Mouse (Mus musculus) lung, postnatal 0 days (tissue): ENCODE results near the gene Zfp872. TPM values are rescaled to one million over a fixed set of nuclear protein-coding genes. Genes with fewer than 3 reads are reported as not detected.
"Not testable (repeated sequence)": the region's sequence is repeated elsewhere in the genome, so short reads cannot be mapped to it uniquely, and the experiment has no call there.

Experiments used
- ATAC-seq: fragments of 200-750 bp; cut with Nextera tagmentation; 2 replicates; pipeline ENCODE4 v1.8.0; 2017; ENCODE audit warnings: moderate library complexity
- DNase-seq: peaks from one replicate; pipeline ENCODE4 v3.0.0-alpha.2; 2016; ENCODE audit warnings: low spot score
- H3K27ac ChIP-seq: fragments of 300-500 bp; sonication (generic); 2 replicates; pipeline ENCODE4 v1.5.1; 2014; ENCODE audit warnings: antibody characterized with exemption, mild to moderate bottlenecking, low read length, mixed read lengths
- H3K27me3 ChIP-seq: fragments of 300-500 bp; sonication (generic); replicated peaks from 2 replicates; pipeline ENCODE4 v1.6.1; 2014; ENCODE audit warnings: low read length, mixed read lengths; ENCODE audit not compliant: insufficient read depth
- H3K36me3 ChIP-seq: fragments of 300-500 bp; sonication (generic); 2 replicates; pipeline ENCODE4 v1.6.1; 2014; ENCODE audit warnings: low read length, mixed read lengths; ENCODE audit not compliant: insufficient read depth
- H3K4me1 ChIP-seq: fragments of 300-500 bp; sonication (generic); 2 replicates; pipeline ENCODE4 v1.6.1; 2014; ENCODE audit warnings: antibody characterized with exemption, low read depth, low read length, mixed read lengths; ENCODE audit not compliant: insufficient read depth
- H3K4me2 ChIP-seq: fragments of 300-500 bp; sonication (generic); replicated peaks from 2 replicates; pipeline ENCODE4 v1.6.1; 2014; ENCODE audit warnings: low read depth, mild to moderate bottlenecking, low read length, moderate library complexity, mixed read lengths
- H3K4me3 ChIP-seq: fragments of 300-500 bp; sonication (generic); 2 replicates; pipeline ENCODE4 v1.5.1; 2014; ENCODE audit warnings: low read depth, low read length
- H3K9ac ChIP-seq: fragments of 300-500 bp; sonication (generic); replicated peaks from 2 replicates; pipeline ENCODE4 v1.6.1; 2014; ENCODE audit warnings: low read depth, mild to moderate bottlenecking
- H3K9me3 ChIP-seq: fragments of 300-500 bp; sonication (generic); 2 replicates; pipeline ENCODE4 v1.6.1; 2016; ENCODE audit warnings: low read length, mixed read lengths
- CTCF ChIP-seq: IDR thresholded peaks from 2 replicates; pipeline ENCODE4 v1.5.1; 2016; ENCODE audit warnings: antibody characterized with exemption, mild to moderate bottlenecking
- EP300 ChIP-seq: IDR thresholded peaks from 2 replicates; pipeline ENCODE4 v1.6.1; 2016; ENCODE audit warnings: antibody characterized with exemption, mild to moderate bottlenecking, control low read depth
- WGBS: fragments of 180-500 bp; shearing (Covaris S2); extraction: QIAGEN DNeasy Blood & Tissue Kit; methylation state at CpG from one replicate; pipeline ENCODE4 v1.1.7; 2014; 5-methylcytosine and 5-hydroxymethylcytosine counted together
- polyA plus RNA-seq: library from polyadenylated mRNA; unstranded; fragments of >200 nt; fragmentation: Nextera tagmentation; extraction: Ambion mirVana; gene quantifications from 2 replicates; pipeline ENCODE4 v1.2.1, GENCODE M21; 2015

The Zfp872 gene
- polyA plus RNA-seq, 1 experiment from 2014 or later: 0.49 TPM

- no peaks in the 10 kb centered on the region for H3K4me1 ChIP-seq
- WGBS: 46% methylated on average over 3 of the region's 3 CpGs
- H3K4me2 ChIP-seq: no peak overlapping the region
- no peak overlapping the region for H3K27ac ChIP-seq
- no peak for ATAC-seq
- DNase-seq: no peak
- H3K36me3 ChIP-seq: no peaks in the 10 kb centered on the region
- H3K4me3 ChIP-seq: no peak overlapping the region
- no peaks in the 10 kb centered on the region for H3K9me3 ChIP-seq
- no peak overlapping the region for H3K9ac ChIP-seq
- TF ChIP-seq EP300 (no peak), CTCF (no peak)
- H3K27me3 ChIP-seq: no peaks in the 10 kb centered on the region
Measured at GRCm38 (mm10) chr9:22216705-22217104, 28.8 kb downstream of the Zfp872 start.

- Histone ChIP-seq H3K36me3 (no peaks in the 10 kb centered on the region), H3K27me3 (no peaks in the 10 kb centered on the region), H3K27ac (no peak overlapping the region), H3K4me3 (no peak overlapping the region), H3K9me3 (no peaks in the 10 kb centered on the region), H3K4me1 (no peaks in the 10 kb centered on the region), H3K4me2 (no peak overlapping the region), H3K9ac (no peak overlapping the region)
- DNase-seq (peak; percentile 63), ATAC-seq (peak; percentile 79)
- 28% methylated on average over 7 of the region's 8 CpGs for WGBS
- TF ChIP-seq EP300 (0 out of 2 replicates have a peak, but pooled peaks have one; percentile 41), CTCF (no peak)
Measured at GRCm38 (mm10) chr9:22217858-22218493, 30.1 kb downstream of the Zfp872 start.

GRCm38 (mm10) chr9:22224066-22224465 lies 36.2 kb downstream of the Zfp872 start:
- no peak overlapping the region for H3K9ac ChIP-seq
- H3K36me3 ChIP-seq: no peaks in the 10 kb centered on the region
- ATAC-seq (no peak), DNase-seq (no peak)
- H3K27me3 ChIP-seq: no peaks in the 10 kb centered on the region
- no peaks in the 10 kb centered on the region for H3K9me3 ChIP-seq
- 97% methylated on average over 4 of the region's 4 CpGs for WGBS
- TF ChIP-seq CTCF: no peak
- TF ChIP-seq EP300: no peak
- H3K4me1 ChIP-seq: no peaks in the 10 kb centered on the region
- H3K4me2 ChIP-seq: no peak overlapping the region
- H3K4me3 ChIP-seq: no peak overlapping the region
- no peak overlapping the region for H3K27ac ChIP-seq

GRCm38 (mm10) chr9:22224536-22225503 lies 36.9 kb downstream of the Zfp872 start:
- ATAC-seq (peak; percentile 45), DNase-seq (peak; percentile 84)
- H3K4me3 ChIP-seq: peak overlapping the region; percentile 77
- no peaks in the 10 kb centered on the region for H3K27me3 ChIP-seq
- TF ChIP-seq CTCF (peak; percentile 50), EP300 (no peak)
- peak overlapping the region; percentile 96 for H3K27ac ChIP-seq
- no peaks in the 10 kb centered on the region for H3K36me3 ChIP-seq
- H3K4me1 ChIP-seq: no peaks in the 10 kb centered on the region
- 23% methylated on average over 17 of the region's 17 CpGs for WGBS
- no peaks in the 10 kb centered on the region for H3K9me3 ChIP-seq
- peak overlapping the region; percentile 67 for H3K4me2 ChIP-seq
- 0 out of 2 replicates have a peak overlapping the region, but pooled peaks have one; percentile 29 for H3K9ac ChIP-seq

GRCm38 (mm10) chr9:22225581-22226388 lies 37.9 kb downstream of the Zfp872 start, which contains the start of gene Zfp809:
Zfp809 (plus strand) TSS chr9:22225714.
- no peaks in the 10 kb centered on the region for H3K27me3 ChIP-seq
- DNase-seq (peak; percentile 98), ATAC-seq (peak; percentile 98)
- no peaks in the 10 kb centered on the region for H3K4me1 ChIP-seq
- H3K27ac ChIP-seq: peak within 1 kb of the TSS; percentile 96
- H3K9ac ChIP-seq: peak within 1 kb of the TSS; percentile 70
- peak within 1 kb of the TSS; percentile 67 for H3K4me2 ChIP-seq
- TF ChIP-seq CTCF (peak; percentile 91), EP300 (no peak)
- under 1% methylated on average over 34 of the region's 35 CpGs for WGBS
- H3K9me3 ChIP-seq: no peaks in the 10 kb centered on the region
- H3K36me3 ChIP-seq: no peaks in the 10 kb centered on the region
- peak within 1 kb of the TSS; percentile 77 for H3K4me3 ChIP-seq

- Histone ChIP-seq H3K27ac (peak overlapping the region; percentile 96), H3K4me3 (peak overlapping the region; percentile 77), H3K4me2 (peak overlapping the region; percentile 67), H3K9ac (peak overlapping the region; percentile 70)
- WGBS: 72% methylated on average over 5 of the region's 7 CpGs
- not testable (repeated sequence) for H3K9me3 ChIP-seq, DNase-seq, H3K27me3 ChIP-seq, H3K4me1 ChIP-seq, ATAC-seq, H3K36me3 ChIP-seq
Measured at GRCm38 (mm10) chr9:22226389-22226673, 38.4 kb downstream of the Zfp872 start.
